Mouse (Mus musculus): ENCODE measurements around the gene Vmn1r193. TPM values are rescaled to one million over a fixed set of nuclear protein-coding genes. Genes with fewer than 3 reads are reported as not detected.

The Vmn1r193 gene
- polyA plus RNA-seq (2012; rRNA removed): not detected in 2 replicates

DNA sequence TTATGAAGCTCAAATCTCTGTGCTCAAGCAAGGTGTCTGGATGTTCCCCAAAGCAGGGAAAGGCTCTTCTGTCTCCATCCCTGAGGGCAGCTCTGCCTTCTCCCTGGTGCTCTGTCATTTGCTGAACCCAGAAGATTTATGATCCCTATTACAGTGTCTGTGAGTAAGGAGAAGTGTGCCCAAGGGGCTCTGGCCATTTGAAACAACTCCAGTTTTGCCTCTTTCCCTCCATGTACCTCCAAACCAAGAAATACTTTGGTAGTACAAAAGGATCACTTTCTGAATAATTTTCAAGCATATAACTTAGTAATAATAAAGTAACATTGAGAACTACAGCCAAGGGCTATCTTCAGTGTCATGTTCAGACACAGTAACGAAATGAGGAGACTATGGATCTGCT lies at the start of gene Vmn1r193:
Gene Vmn1r193, minus strand, starts transcription at position 101 of the 400 bp plus-strand sequence.

DNA sequence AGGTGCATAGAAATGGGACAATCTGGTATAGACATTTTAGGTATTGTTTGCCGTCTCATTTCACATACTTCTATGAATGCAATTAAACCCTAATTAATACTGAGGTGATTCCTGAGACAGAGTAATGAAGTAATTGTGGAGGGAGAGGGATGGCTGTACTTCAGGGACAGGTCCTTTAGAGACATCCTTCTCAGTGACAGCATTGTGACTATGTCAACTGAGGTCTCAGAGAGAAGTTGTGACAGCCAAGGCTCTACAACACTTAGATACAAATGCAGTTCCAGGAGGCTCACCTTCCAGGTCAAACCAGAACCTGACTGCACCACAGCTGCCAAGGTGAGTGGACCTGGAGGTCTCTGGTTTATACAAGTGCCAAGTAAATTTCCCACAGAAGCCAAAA lies 47.3 kb upstream of the Vmn1r193 start, which contains the start of gene Vmn1r195:
Gene Vmn1r195, plus strand, starts transcription at position 301 of the 400 bp plus-strand sequence.

DNA sequence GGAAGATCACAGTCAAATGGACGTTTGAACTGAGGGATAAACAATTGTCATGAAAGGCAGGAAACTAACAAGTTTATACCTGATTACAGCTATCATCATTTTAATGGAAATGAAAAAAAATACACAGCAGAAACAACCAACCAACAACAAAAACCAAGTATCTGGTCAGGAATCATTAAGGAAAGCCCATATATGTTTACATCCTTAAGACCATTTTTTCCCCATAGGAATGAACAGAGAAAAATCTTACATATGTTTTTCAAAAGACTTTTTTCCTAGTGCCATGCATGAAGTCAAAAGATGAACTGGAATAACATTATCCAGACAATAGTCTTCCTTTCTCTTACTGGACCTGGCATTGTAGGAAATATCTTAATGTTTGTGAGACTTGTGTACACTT lies 21.0 kb upstream of the Vmn1r193 start, which contains the start of gene Vmn1r194:
Gene Vmn1r194, plus strand, starts transcription at position 301 of the 400 bp plus-strand sequence.

DNA sequence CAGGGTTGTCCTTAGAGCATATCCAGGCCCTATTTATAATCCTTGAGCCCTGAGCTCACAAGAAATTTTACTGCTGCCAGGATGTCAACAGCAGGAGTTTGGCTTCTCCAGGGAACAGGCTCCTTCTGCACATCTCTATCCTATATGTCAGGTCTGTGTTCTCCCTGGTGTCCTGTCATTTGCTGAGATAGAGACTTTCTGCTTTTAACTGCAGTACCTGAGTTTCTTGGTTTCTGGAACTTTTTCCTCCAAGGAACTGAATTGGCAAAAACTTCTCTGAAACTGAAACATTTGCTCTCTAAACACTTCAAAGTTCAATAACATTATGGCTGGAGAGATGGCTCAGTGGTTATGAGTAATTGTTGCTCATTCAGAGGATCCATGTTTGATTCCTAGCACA lies 31.9 kb downstream of the Vmn1r193 start, which contains the start of gene Vmn1r192:
Gene Vmn1r192, minus strand, starts transcription at position 101 of the 400 bp plus-strand sequence.

DNA sequence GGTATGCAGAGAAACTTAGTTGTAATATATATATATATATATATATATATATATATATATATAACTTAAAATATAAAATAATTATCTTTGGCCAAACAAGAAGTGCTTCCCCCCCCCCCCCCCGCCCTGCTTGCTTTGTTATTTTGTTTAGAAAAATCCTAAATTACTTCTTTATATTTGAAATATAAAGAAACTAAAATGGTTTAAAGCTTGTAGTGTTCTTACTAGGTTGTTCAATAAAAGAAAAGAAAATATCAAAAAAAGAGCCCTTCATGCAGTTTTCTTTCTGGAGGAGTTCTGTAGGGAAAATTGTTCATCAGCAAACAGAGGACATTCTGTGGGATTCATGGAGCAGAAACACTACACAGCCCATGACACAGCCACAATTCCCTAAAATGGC lies 39.1 kb downstream of the Vmn1r193 start, which contains the start of gene Vmn1r191:
Gene Vmn1r191, minus strand, starts transcription at position 101 of the 400 bp plus-strand sequence.

Other genes starting within 250 kb of the Vmn1r193 start
- 0.04 TPM in 1 of 2 replicates, not detected in the other for gene Pom121l2, start 242.0 kb downstream of the Vmn1r193 start, polyA plus RNA-seq (2012; rRNA removed)
- gene Prss16, start 213.4 kb downstream of the Vmn1r193 start, polyA plus RNA-seq (2012; rRNA removed): 0.24 and 0.47 TPM in 2 replicates
- gene Hist1h2ah, start 187.6 kb downstream of the Vmn1r193 start, polyA plus RNA-seq (2012; rRNA removed): 11.5 and 15.7 TPM in 2 replicates
- 21.2 and 30.1 TPM in 2 replicates for gene Hist1h2bk, start 187.3 kb downstream of the Vmn1r193 start, polyA plus RNA-seq (2012; rRNA removed)
- gene Hist1h4i, start 181.8 kb downstream of the Vmn1r193 start, polyA plus RNA-seq (2012; rRNA removed): 60.0 and 87.2 TPM in 2 replicates
- 45.5 and 69.8 TPM in 2 replicates for gene Hist1h2ag, start 180.2 kb downstream of the Vmn1r193 start, polyA plus RNA-seq (2012; rRNA removed)
- 14.7 and 26.0 TPM in 2 replicates for gene Hist1h2bj, start 179.9 kb downstream of the Vmn1r193 start, polyA plus RNA-seq (2012; rRNA removed)
- gene Vmn1r188, start 138.7 kb downstream of the Vmn1r193 start, polyA plus RNA-seq (2012; rRNA removed): not detected in 2 replicates
- gene Vmn1r189, start 117.3 kb downstream of the Vmn1r193 start, polyA plus RNA-seq (2012; rRNA removed): not detected in 2 replicates
- not detected in 2 replicates for gene Vmn1r191, start 39.2 kb downstream of the Vmn1r193 start, polyA plus RNA-seq (2012; rRNA removed)
- gene Vmn1r192, start 32.0 kb downstream of the Vmn1r193 start, polyA plus RNA-seq (2012; rRNA removed): not detected in 2 replicates
- not detected in 2 replicates for gene Vmn1r194, start 21.1 kb upstream of the Vmn1r193 start, polyA plus RNA-seq (2012; rRNA removed)
- gene Vmn1r195, start 47.4 kb upstream of the Vmn1r193 start, polyA plus RNA-seq (2012; rRNA removed): not detected in 2 replicates
- not detected in 2 replicates for gene Vmn1r196, start 66.8 kb upstream of the Vmn1r193 start, polyA plus RNA-seq (2012; rRNA removed)
- not detected in 2 replicates for gene Vmn1r197, start 101.4 kb upstream of the Vmn1r193 start, polyA plus RNA-seq (2012; rRNA removed)
- gene Vmn1r198, start 127.2 kb upstream of the Vmn1r193 start, polyA plus RNA-seq (2012; rRNA removed): not detected in 2 replicates
- gene Vmn1r199, start 156.7 kb upstream of the Vmn1r193 start, polyA plus RNA-seq (2012; rRNA removed): not detected in 2 replicates
- not detected in 2 replicates for gene Vmn1r200, start 167.2 kb upstream of the Vmn1r193 start, polyA plus RNA-seq (2012; rRNA removed)
- not detected in 2 replicates for gene Vmn1r201, start 248.8 kb upstream of the Vmn1r193 start, polyA plus RNA-seq (2012; rRNA removed)